Comparison of ENCODE assay signal across 8 mouse cellular contexts in genomic region chr7:65704818-65705242, GRCm38 (mm10). TPM values are rescaled to one million over a fixed set of nuclear protein-coding genes. Genes with fewer than 3 reads are reported as not detected.
A peak's percentile ranks its signal among the peaks of the same experiment; 100 is the strongest.
DNase-seq lines count a peak whose midpoint lies in the region; ATAC-seq lines count a peak whose summit lies in the region.

No protein-coding gene starts in this region.

- H3K4me1 ChIP-seq in intestine, embryonic 14.5 days (replicated peaks; ENCODE audit: control insufficient read depth, insufficient read depth, low read length): no peaks in the 10 kb centered on the region

- 16% methylated on average over 10 of the region's 10 CpGs for WGBS in intestine, embryonic 14.5 days

- H3K27me3 ChIP-seq in intestine, embryonic 14.5 days (replicated peaks; ENCODE audit: control insufficient read depth, insufficient read depth, low read length): no peaks in the 10 kb centered on the region

- 0 out of 2 replicates have a peak, but pooled peaks have one; percentile 36 for ATAC-seq in intestine, embryonic 14.5 days (replicated peaks; ENCODE audit: low FRiP score, low TSS enrichment, low read depth)
- ATAC-seq in megakaryocyte-erythroid progenitor cell, adult 5-6 weeks (replicated peaks; ENCODE audit: low FRiP score, low TSS enrichment, poor library complexity, severe bottlenecking): peak; percentile 85

- H3K9ac ChIP-seq in intestine, embryonic 14.5 days (ENCODE audit: low read length): no peak overlapping the region

- peak; percentile 90 for DNase-seq in adrenal gland, postnatal 10 days
- DNase-seq in embryo, embryonic 11.5 days (ENCODE audit: low read depth, low spot score): peak; percentile 57
- DNase-seq in gastrocnemius, postnatal 25 days: peak; percentile 32
- peak; percentile 95 for DNase-seq in intestine, embryonic 14.5 days (ENCODE audit: low spot score)
- peak; percentile 87 to 90 for DNase-seq in left cerebral cortex, postnatal 14 days (ENCODE audit: low spot score in 2 of 2)
- DNase-seq in right cerebral cortex, postnatal 25 days: peak; percentile 73
- DNase-seq in yolk sac, embryonic 10.5 days (ENCODE audit: low spot score): peak; percentile 57

- H3K4me2 ChIP-seq in intestine, embryonic 14.5 days (ENCODE audit: low read length): peak overlapping the region; percentile 32

- intact Hi-C loops in left cerebral cortex, postnatal 14 days (cut with DNase I): loop anchor here (10.0 kb wide), 1 partner anchor 230 kb away; no protein-coding TSS in a partner anchor

- H3K9me3 ChIP-seq in intestine, embryonic 14.5 days (ENCODE audit: control insufficient read depth, low read length): no peaks in the 10 kb centered on the region

- no peak overlapping the region for H3K27ac ChIP-seq in intestine, embryonic 14.5 days (ENCODE audit: low read depth)

- H3K36me3 ChIP-seq in intestine, embryonic 14.5 days (ENCODE audit: control insufficient read depth, insufficient read depth, low read length): peaks cover 24% of the 10 kb centered on the region

- H3K4me3 ChIP-seq in intestine, embryonic 14.5 days (ENCODE audit: low read depth, low read length): peak overlapping the region; percentile 13

RNA-seq across cellular contexts. Expression of gene Tm2d3, which starts 13.9 kb away (rescaled TPM):
- 10 to 100 TPM; 32.4 to 37.6 TPM for total RNA-seq in adrenal gland, postnatal 10 days (2021)
- total RNA-seq in gastrocnemius, postnatal 25 days (2021): 10 to 100 TPM; 13.2 to 17.1 TPM
- 87.3 and 90.8 TPM in 2 replicates for polyA plus RNA-seq in intestine, embryonic 14.5 days (2014; fragmentation: Nextera tagmentation; extraction: Ambion mirVana)
- total RNA-seq in left cerebral cortex, postnatal 14 days (2021): 10 to 100 TPM; 31.2 to 38.1 TPM
- total RNA-seq in megakaryocyte-erythroid progenitor cell, adult 5-6 weeks (2014; fragmentation: Nextera tagmentation): 42.3 and 47.2 TPM in 2 replicates
- total RNA-seq in megakaryocyte-erythroid progenitor cell, adult 5-6 weeks (2017): 25.6 and 64.9 TPM in 2 replicates

Comparison
In these comparisons a context has a peak if more than half of its experiments do, and no peak if none do; other contexts are left out.
1. DNase-seq: peak in every context shown above with its lines; median percentile 95 in intestine, embryonic 14.5 days; 90 in adrenal gland, postnatal 10 days; 88 in left cerebral cortex, postnatal 14 days; 73 in right cerebral cortex, postnatal 25 days; 57 in embryo, embryonic 11.5 days; 57 in yolk sac, embryonic 10.5 days; 32 in gastrocnemius, postnatal 25 days.